Mouse (Mus musculus) gastrocnemius, postnatal 36 days (tissue): ENCODE results near the gene Adi1. TPM values are rescaled to one million over a fixed set of nuclear protein-coding genes. Genes with fewer than 3 reads are reported as not detected.

ENCODE experiments used
- DNase-seq, 2 experiments: peaks; one replicate each; pipeline ENCODE4 v3.0.0; 2022
- intact Hi-C: fragments of 180-260 bp; cut with DNase I; formaldehyde crosslinking; loops from one replicate; pipeline ENCODE4 v1.15.1; 2025
- total RNA-seq, 2 experiments: library from RNA; stranded (reverse); gene quantifications; 2 replicates each; pipeline ENCODE4 v1.2.3; 2021

Adi1 gene
- total RNA-seq, 2 experiments from 2014 or later, result 57.1 to 66.1 TPM

GRCm38 (mm10) chr12:28690730-28691129 is 15.7 kb downstream of the Adi1 start:
- DNase-seq, result no peak
- intact Hi-C loops, result no loop called here

GRCm38 (mm10) chr12:28693738-28694137 is 18.7 kb downstream of the Adi1 start:
- intact Hi-C loops, result no loop called here
- no peak for DNase-seq

DNA sequence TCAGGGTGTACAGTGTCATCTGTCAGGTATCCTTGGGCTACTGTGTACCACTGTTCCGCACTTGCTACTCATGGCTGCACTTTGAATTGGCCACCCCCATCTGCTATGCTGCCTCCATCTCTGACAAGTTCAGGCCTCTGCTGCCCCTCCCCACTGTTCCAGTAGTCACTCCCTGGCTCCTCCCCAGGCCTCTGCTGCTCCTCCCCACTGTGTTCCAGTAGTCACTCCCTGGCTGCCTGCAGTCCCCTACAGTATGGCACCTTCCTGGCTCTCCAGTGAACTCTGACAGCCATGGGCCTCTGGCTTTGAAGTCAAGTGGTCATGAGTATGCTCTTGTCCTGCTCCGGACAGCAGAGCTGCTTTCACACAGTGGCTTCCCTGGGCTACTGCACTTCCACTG is 19.2 kb downstream of the Adi1 start:
- intact Hi-C loops, result no loop called here
- no peak for DNase-seq

DNA sequence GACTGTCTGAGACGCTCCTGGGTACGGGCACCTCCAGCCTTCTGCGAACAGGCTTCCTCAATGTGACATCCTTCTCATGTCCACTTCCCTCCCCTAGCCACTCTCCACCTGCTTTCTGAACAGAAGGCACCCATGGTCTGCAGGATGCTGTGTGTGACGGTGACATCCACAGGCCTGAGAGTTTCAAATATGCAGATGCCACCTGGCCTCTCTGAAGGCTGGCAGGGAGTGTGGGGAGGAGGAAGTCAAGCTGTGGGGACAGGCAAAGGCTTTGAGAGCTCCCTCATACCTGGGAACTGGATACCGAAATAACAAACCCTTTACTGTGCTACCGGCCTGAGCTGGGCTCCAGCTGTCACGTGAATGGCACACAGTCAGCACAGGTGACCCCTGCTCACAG is 19.7 kb downstream of the Adi1 start:
- intact Hi-C loops, result no loop called here
- DNase-seq, result no peak

DNA sequence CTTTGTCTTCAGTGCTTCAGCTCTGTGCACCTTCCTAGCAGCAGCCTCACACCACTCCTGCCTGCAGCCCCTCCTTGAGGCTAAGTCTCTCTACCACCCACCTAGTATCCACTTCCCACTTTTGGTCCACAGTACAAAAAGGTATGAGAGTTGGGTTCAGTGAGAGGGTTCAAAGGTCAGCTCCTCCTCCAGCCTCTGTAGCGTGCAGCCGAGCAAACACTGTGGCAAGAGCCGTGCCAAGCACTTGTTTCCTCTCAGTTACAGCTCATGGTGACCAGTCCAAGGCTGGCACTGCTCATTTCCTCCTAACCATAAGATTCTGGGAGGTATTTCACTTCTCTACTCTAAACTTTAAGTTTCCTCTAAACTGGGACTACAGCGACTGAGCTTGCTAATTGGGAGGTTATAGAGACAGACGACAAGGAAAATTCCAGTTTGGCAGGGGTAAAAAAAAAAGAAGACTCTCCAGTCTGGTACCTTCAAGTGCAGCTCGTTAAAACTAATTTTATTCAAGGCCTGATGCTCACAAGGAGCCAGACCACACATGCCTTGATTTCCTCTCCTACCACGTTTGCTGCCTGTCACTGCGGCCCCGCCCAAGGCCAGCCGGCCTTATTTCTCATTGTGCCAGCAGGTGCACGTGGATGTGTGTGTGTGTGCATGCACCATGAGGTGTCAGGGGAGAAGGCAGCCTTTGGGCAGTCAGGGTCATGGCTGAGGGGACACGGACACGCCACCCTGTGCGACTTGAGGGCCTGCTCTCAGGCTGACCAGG is 23.0 kb downstream of the Adi1 start:
- intact Hi-C loops, result no loop called here
- no peak for DNase-seq

DNA sequence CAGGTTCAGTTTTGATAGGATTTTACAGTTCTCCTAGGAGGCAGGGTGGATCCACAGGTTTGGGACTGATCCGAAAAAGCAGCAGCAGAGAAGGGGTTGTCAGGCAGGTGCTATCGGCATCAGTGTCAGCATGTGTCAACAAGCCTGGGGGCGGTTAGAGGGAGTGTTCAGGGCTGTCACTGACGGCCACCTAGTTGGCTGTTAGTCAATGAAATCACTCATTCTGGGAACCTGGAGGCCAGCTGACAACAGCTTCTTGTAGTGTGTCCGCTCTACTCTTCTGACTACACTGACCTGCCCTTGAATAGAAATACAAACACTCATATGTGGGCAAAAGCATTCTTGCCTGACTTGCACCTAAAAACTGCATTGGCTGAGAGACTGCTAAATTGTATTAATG is 24.1 kb downstream of the Adi1 start:
- no peak for DNase-seq
- intact Hi-C loops, result no loop called here

DNA sequence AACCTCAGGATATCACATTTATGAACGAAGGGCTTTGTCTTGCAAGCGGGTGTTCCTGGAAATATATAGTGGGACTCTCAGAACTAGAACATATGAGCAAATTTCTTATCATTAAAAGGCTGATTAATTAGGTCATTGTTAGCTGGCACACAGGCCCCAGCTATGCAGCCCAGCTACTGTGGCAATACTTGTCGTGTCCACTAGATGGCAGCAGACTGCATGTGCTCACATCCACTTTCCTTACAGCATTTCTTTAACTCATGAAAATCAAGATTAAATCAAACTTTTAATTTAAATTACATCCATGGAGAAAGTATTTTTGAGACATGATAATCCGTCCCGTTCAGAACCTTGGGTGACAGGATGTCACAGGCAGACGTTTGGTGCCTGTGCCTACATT is 24.6 kb downstream of the Adi1 start:
- intact Hi-C loops, result no loop called here
- peak; percentile 24 to 35 for DNase-seq

DNA sequence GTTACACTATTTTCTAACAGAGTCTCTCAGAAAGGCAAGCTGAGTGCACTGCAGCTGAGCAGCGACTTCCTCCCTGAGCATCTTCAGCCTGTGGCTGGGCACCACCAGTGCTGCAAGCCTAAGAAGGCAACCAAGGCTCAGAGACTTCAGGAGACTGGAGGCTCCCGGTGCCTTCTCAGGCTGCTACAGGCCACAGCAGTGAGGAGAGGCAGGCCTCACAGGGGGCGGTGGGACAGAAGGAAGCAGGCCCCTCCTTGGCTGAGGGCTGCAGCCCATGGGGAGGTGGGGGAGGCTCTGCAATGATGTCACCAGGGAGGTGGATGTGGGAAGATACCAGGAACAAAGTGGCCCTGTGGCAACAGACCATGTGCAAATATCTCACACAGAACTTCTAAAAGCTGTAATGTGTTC is 25.1 kb downstream of the Adi1 start:
- peak in 1 of 2 experiments; percentile 19 for DNase-seq
- intact Hi-C loops, result no loop called here

DNA sequence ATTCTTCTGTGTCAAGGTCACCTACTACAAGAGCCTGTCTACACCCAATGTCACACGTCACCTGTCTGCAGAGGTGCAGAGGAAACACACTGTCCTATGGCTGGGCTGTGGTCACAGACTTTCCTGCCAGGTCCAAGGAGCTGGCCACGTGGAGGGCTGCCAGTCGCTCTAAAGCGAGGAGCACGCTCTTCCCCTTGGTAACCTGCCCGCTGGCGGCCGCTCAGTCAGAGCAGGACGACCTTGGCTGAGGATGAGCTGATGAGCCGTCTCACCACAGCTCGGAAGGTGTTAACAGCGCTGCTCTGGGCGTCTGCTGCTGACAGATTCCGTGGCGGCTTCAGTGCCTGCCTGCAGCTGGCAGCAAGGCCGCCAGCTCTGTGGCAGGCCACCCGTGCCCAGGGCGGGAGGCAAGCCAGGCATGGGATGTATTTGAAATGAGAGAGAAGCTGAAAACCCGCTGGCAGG is 25.6 kb downstream of the Adi1 start:
- peak; percentile 61 to 83 for DNase-seq
- intact Hi-C loops, result no loop called here

DNA sequence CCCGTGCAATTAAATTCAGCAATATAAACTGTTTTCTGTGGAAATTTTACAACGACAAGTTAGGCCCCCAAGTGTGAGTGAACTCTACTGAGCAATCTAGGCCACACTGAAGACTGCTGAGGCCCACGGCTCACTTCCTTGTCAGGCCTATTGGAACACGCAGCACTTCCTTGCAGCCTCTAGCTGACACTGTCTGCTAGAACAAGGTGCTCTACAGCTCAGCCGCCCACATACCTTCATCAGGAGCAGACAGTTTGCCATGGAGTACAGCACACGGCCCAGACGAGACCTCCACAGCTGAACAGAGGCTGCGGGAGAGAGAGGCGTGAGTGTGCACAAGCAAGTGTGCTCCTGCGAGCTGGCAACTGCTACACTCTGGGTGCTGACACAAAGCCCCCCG is 26.3 kb downstream of the Adi1 start:
- no peak for DNase-seq
- intact Hi-C loops, result no loop called here

GRCm38 (mm10) chr12:28704381-28704780 is 29.4 kb downstream of the Adi1 start:
- intact Hi-C loops, result no loop called here
- no peak for DNase-seq

GRCm38 (mm10) chr12:28705204-28705603 is 30.2 kb downstream of the Adi1 start:
- DNase-seq, result no peak
- intact Hi-C loops, result loop anchor here (5.0 kb wide), 1 partner anchor 42 kb away; no protein-coding TSS in a partner anchor

- no peak for DNase-seq
- intact Hi-C loops, result loop anchor here (5.0 kb wide), 1 partner anchor 39 kb away; no protein-coding TSS in a partner anchor
Measured at GRCm38 (mm10) chr12:28708154-28708553, 33.1 kb downstream of the Adi1 start.

DNA sequence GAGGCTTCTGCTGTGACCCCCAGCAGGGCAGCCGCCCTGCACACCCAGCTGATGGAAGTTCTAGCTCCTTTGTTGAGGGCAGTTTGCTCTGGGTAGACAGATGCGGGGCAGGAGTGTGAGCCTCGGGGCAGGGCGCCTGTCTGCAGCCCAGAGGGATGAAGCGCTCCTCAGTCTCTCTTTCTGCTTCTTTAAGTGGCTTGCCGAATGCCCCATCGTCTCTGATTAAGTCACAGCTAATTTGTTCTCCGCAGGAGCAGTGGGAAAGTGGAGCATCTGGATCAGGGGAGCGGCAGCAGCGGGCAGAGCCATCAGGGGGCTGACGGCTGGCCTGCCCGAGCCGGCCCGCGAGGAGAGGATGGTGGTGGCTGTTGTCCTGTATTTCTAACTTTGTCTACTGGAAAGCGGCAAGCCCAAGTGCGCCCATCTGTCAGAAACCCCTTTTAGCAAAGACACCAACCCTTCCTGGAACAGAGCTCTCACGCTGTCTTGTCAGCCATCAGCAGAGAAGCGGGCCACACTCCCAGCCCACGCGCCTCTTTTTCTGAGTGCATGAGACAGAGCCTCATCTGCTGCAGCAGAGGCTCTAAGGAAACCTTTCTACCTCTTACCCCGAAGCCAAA is 35.6 kb downstream of the Adi1 start:
- DNase-seq, result no peak
- intact Hi-C loops, result no loop called here

- intact Hi-C loops, result no loop called here
- no peak for DNase-seq
Measured at GRCm38 (mm10) chr12:28714822-28715632, 40.0 kb downstream of the Adi1 start.

DNA sequence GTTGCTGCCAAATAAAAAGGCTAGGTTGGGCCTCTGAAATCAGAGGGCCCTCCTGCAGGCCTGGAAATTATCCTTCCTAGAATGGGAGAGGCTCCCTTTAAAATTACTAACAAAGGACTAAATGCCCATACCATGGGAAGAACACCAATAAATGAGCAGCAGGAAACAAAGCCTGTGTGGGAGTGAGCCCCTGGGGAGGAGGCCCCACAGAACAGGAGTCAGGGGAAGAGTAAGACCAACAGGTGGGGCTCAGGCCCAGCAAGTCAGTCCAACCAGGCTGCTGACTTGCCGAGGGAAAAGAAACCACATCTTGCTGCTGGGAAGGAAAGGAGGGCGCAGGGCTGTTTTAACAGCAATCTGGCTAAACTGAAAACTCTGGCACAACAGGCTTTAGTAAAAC is 42.0 kb downstream of the Adi1 start:
- intact Hi-C loops, result no loop called here
- DNase-seq, result no peak

GRCm38 (mm10) chr12:28718106-28718505 is 43.1 kb downstream of the Adi1 start:
- intact Hi-C loops, result no loop called here
- no peak for DNase-seq

DNA sequence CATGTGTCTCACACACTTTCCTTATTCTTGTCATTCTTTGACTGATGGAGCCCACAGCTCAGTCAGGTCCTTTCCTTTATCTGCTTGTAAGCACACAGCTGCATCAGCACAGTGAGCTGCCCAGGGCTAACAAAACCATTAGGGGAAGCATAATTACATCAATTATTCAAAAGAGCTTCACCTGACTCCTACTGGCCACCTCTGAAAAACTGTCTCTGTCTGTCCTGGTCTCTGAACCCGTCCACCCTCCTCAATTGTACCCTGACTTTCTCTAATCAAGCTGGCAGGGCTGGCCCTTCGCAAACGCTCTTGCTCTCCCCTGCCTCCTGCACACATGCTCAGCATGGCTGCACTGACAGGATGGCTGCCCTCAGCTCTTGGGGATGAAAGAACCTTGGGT is 49.3 kb downstream of the Adi1 start:
- no peak for DNase-seq
- intact Hi-C loops, result no loop called here

DNA sequence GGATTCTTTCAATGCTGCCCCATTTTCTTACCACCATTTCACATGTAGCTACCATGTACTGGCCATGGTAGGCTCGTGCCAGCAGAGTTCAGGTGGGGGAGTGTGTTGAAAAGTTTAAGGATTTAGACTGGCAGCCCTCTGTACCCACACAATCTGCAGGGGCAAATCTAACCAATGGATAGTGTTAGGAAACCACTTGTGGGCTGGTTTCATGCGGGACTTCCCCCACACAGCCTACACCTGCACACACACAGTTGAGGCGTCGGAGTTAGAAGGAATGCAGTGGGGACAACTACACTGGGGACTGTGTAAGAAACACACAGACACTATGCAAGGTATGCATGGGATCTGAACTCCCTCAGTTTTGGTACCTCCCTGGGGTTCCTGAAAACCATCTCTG is 51.2 kb downstream of the Adi1 start:
- intact Hi-C loops, result no loop called here

GRCm38 (mm10) chr12:28727061-28727460 is 52.0 kb downstream of the Adi1 start:
- intact Hi-C loops, result no loop called here
- no peak for DNase-seq

More for the DNA sequence above, 51.2 kb downstream of the Adi1 start:
- no peak for DNase-seq
